Mouse (Mus musculus): ENCODE data around the gene Nrip2.

The Nrip2 gene

GRCm38 (mm10) chr6:128437288-128437687, 38.2 kb downstream of the Nrip2 start:
- DNase-seq (ENCODE audit: low spot score in 2 of 2) = no peak

GRCm38 (mm10) chr6:128437731-128438316, 38.7 kb downstream of the Nrip2 start:
- DNase-seq (ENCODE audit: low spot score in 2 of 2) = peak; percentile 66 to 67

GRCm38 (mm10) chr6:128438317-128438870, 39.3 kb downstream of the Nrip2 start, which contains the start of gene Fkbp4:
Fkbp4 (minus strand) TSS chr6:128438677.
- DNase-seq (ENCODE audit: low spot score in 2 of 2) = peak; percentile 94 to 95

GRCm38 (mm10) chr6:128438871-128439341, 39.8 kb downstream of the Nrip2 start:
- DNase-seq (ENCODE audit: low spot score in 2 of 2) = no peak

GRCm38 (mm10) chr6:128440238-128440637, 41.1 kb downstream of the Nrip2 start:
- no peak for DNase-seq (ENCODE audit: low spot score in 2 of 2)

- DNase-seq (ENCODE audit: low spot score in 2 of 2) = peak; percentile 51 to 54
Observed at GRCm38 (mm10) chr6:128445761-128446535, 46.9 kb downstream of the Nrip2 start.

- no peak for DNase-seq (ENCODE audit: low spot score in 2 of 2)
Observed at GRCm38 (mm10) chr6:128447063-128447462, 48.0 kb downstream of the Nrip2 start.

- no peak for DNase-seq (ENCODE audit: low spot score in 2 of 2)
Observed at GRCm38 (mm10) chr6:128455835-128456605, 56.9 kb downstream of the Nrip2 start.

GRCm38 (mm10) chr6:128457186-128457585, 58.1 kb downstream of the Nrip2 start:
- no peak for DNase-seq (ENCODE audit: low spot score in 2 of 2)

- no peak for DNase-seq (ENCODE audit: low spot score in 2 of 2)
Observed at GRCm38 (mm10) chr6:128460321-128460720, 61.2 kb downstream of the Nrip2 start.

- DNase-seq (ENCODE audit: low spot score in 2 of 2) = no peak
Observed at GRCm38 (mm10) chr6:128460729-128461503, 61.8 kb downstream of the Nrip2 start.

- DNase-seq (ENCODE audit: low spot score in 2 of 2) = no peak
Observed at GRCm38 (mm10) chr6:128461606-128462005, 62.5 kb downstream of the Nrip2 start.

GRCm38 (mm10) chr6:128464996-128465395, 65.9 kb downstream of the Nrip2 start:
- DNase-seq (ENCODE audit: low spot score in 2 of 2) = no peak

All from heart, adult 9 months (tissue).